Mouse (Mus musculus) myocyte (in vitro differentiated cells): ENCODE measurements at regions not wholly inside any gene's neighbourhood (a gene's known extent, or its start where the extent isn't known, plus 50 kb on each side); places are given as distances from the start of the nearest gene placed in this dataset.

Experiments
- CEBPB ChIP-seq: IDR thresholded peaks from 2 replicates; pipeline ENCODE4 v1.6.1; 2011; ENCODE audit warnings: mild to moderate bottlenecking, moderate library complexity; ENCODE audit not compliant: poor library complexity, insufficient read depth, severe bottlenecking
- E2F4 ChIP-seq: IDR thresholded peaks from one replicate; pipeline ENCODE4 v1.6.1; 2011; ENCODE audit warnings: mild to moderate bottlenecking, control low read depth, moderate library complexity; ENCODE audit not compliant: insufficient read depth
- MAX ChIP-seq: IDR thresholded peaks from one replicate; pipeline ENCODE4 v1.6.1; 2011; ENCODE audit warnings: low read depth, mild to moderate bottlenecking, control low read depth
- MYOG ChIP-seq, 3 experiments: IDR thresholded peaks; one replicate each; pipeline ENCODE4 v1.6.1; 2011; ENCODE audit warnings: control low read depth in 2 of 3, low read depth in 2 of 3, mild to moderate bottlenecking in 2 of 3; ENCODE audit not compliant: insufficient read length in 2 of 3, control insufficient read depth in 1 of 3, insufficient read depth in 1 of 3
- POLR2A ChIP-seq: IDR thresholded peaks from one replicate; pipeline ENCODE4 v1.6.1; 2011; ENCODE audit warnings: low read depth, mild to moderate bottlenecking, control low read depth, moderate library complexity; ENCODE audit not compliant: insufficient read length
- POLR2AphosphoS2 ChIP-seq: IDR thresholded peaks from one replicate; pipeline ENCODE4 v1.6.1; 2011; ENCODE audit warnings: low read depth, control low read depth; ENCODE audit not compliant: insufficient read length
- TCF12 ChIP-seq: IDR thresholded peaks from one replicate; pipeline ENCODE4 v1.6.1; 2011; ENCODE audit warnings: mild to moderate bottlenecking, control low read depth; ENCODE audit not compliant: poor library complexity, insufficient read depth, severe bottlenecking
- USF1 ChIP-seq: IDR thresholded peaks from one replicate; pipeline ENCODE4 v1.6.1; 2011; ENCODE audit warnings: low read depth, mild to moderate bottlenecking, control low read depth, moderate library complexity

DNA sequence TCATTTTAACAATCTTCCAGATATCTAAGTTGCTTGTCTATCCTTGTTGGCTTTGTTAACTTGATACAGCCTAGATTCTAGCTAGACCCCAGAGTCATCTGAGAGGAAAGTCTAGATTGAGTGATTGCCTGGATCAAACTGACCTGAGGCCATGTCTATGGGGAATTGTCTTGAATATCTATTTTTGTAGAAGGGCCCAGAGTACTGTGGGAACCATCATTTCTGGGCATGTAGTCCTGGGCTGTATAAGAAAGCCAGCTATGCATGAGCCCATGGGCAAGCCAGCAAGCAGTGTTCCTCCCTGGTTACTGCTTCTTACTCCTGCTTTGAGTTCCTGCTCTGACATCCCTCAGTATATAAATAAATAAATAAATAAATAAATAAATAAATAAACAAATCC, 199.7 kb upstream of the Tle3 start:
- no peak for TF ChIP-seq TCF12
- no peak for TF ChIP-seq POLR2A
- no peak for TF ChIP-seq MAX
- no peak for TF ChIP-seq E2F4
- no peak for TF ChIP-seq POLR2AphosphoS2
- no peak for TF ChIP-seq CEBPB
- TF ChIP-seq MYOG (IDR thresholded peaks at IDR 0.05; ENCODE audit: control insufficient read depth in 1 of 3, insufficient read depth in 1 of 3, insufficient read length in 2 of 3, low read depth in 2 of 3) = no peak
- no peak for TF ChIP-seq USF1
